Mouse (Mus musculus) kidney, embryonic 15.5 days (tissue): ENCODE data around the gene Mpc2. TPM values are rescaled to one million over a fixed set of nuclear protein-coding genes. Genes with fewer than 3 reads are reported as not detected.

Experiments used
- ATAC-seq: fragments of 200-750 bp; cut with Nextera tagmentation; replicated peaks from 2 replicates; pipeline ENCODE4 v1.8.0; 2017; ENCODE audit warnings: moderate TSS enrichment; ENCODE audit not compliant: low FRiP score
- H3K27ac ChIP-seq: fragments of 300-500 bp; sonication (generic); 2 replicates; pipeline ENCODE4 v1.5.1; 2015; ENCODE audit warnings: mild to moderate bottlenecking, inconsistent platforms
- H3K27me3 ChIP-seq: fragments of 300-500 bp; sonication (generic); 2 replicates; pipeline ENCODE4 v1.6.1; 2015; ENCODE audit warnings: inconsistent platforms
- H3K36me3 ChIP-seq: fragments of 300-500 bp; sonication (generic); 2 replicates; pipeline ENCODE4 v1.6.1; 2015; ENCODE audit warnings: inconsistent platforms
- H3K4me1 ChIP-seq: fragments of 300-500 bp; sonication (generic); 2 replicates; pipeline ENCODE4 v1.6.1; 2015; ENCODE audit warnings: inconsistent platforms
- H3K4me2 ChIP-seq: fragments of 300-500 bp; sonication (generic); 2 replicates; pipeline ENCODE4 v1.6.1; 2015; ENCODE audit warnings: moderate library complexity, mild to moderate bottlenecking, inconsistent platforms
- H3K4me3 ChIP-seq: fragments of 300-500 bp; sonication (generic); replicated peaks from 2 replicates; pipeline ENCODE4 v1.5.1; 2015; ENCODE audit warnings: mild to moderate bottlenecking, inconsistent platforms
- H3K9ac ChIP-seq: fragments of 300-500 bp; sonication (generic); 2 replicates; pipeline ENCODE4 v1.6.1; 2015; ENCODE audit warnings: mild to moderate bottlenecking, inconsistent platforms
- H3K9me3 ChIP-seq: fragments of 300-500 bp; sonication (generic); replicated peaks from 2 replicates; pipeline ENCODE4 v1.6.1; 2016; ENCODE audit warnings: inconsistent platforms
- WGBS: fragments of 180-500 bp; shearing (Covaris S2); methylation state at CpG from one replicate; pipeline ENCODE4 v1.1.7; 2015; ENCODE audit warnings: mixed read lengths; 5-methylcytosine and 5-hydroxymethylcytosine counted together
- polyA plus RNA-seq: library from polyadenylated mRNA; unstranded; fragments of >200 nt; fragmentation: Nextera tagmentation; extraction: Ambion mirVana; gene quantifications from 2 replicates; pipeline ENCODE4 v1.2.1, GENCODE M21; 2015

The Mpc2 gene
- polyA plus RNA-seq, 1 experiment from 2014 or later: 258 TPM

DNA sequence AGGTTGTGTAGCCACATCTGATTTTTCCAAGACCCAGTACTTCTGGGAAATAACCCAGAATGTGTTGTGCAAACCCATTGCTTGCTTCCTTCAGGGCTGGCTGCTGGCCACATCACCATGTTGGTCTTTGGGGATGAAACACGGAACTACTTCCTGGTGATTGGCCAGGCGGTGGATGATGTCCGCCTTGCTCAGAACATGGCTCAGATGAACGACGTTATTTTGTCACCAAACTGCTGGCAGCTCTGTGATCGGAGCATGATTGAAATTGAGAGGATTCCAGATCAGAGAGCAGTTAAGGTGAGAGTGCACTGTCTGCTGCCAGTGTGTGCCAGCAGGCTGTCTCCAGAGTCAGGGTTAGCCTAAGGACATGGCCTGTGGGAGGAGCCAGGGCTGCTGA is 49.7 kb downstream of the Mpc2 start:
- H3K36me3 ChIP-seq: no peaks in the 10 kb centered on the region
- no peak for ATAC-seq

DNA sequence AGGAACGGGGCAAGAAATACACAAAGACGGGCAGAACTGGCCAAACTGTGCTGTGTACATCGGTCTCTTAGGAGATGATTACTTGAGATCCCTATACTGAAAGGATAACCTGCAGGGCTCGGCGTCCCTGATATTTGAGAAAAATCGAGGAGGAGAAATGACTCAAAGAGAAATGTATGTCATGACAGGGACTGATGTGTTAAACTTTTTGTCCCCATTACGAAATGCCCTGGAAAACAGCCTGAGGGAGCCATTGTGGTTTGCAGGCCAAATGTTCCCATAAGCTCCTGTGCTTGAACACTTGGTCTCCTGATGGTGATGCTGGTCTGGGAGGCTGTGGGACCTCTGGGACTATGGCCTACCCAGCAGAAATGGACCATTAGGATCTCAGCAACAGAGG is 60.3 kb downstream of the Mpc2 start:
- no peaks in the 10 kb centered on the region for H3K27me3 ChIP-seq
- H3K36me3 ChIP-seq: no peaks in the 10 kb centered on the region
- H3K4me2 ChIP-seq: no peak overlapping the region
- H3K4me1 ChIP-seq: no peaks in the 10 kb centered on the region
- no peak overlapping the region for H3K9ac ChIP-seq
- H3K9me3 ChIP-seq: no peaks in the 10 kb centered on the region
- ATAC-seq: no peak
- H3K4me3 ChIP-seq: no peak overlapping the region
- H3K27ac ChIP-seq: no peak overlapping the region
- WGBS: 91% methylated on average over 7 of the region's 7 CpGs

More for the DNA sequence above, 49.7 kb downstream of the Mpc2 start:
- Histone ChIP-seq H3K4me3 (no peak overlapping the region), H3K9me3 (no peaks in the 10 kb centered on the region), H3K4me2 (no peak overlapping the region), H3K27me3 (no peaks in the 10 kb centered on the region), H3K9ac (no peak overlapping the region), H3K4me1 (no peaks in the 10 kb centered on the region), H3K27ac (no peak overlapping the region)
- 85% methylated on average over 6 of the region's 6 CpGs for WGBS

Other genes with a start within 250 kb of the Mpc2 start
- 99.3 and 104 TPM in 2 replicates for gene Tiprl, start 223.6 kb upstream of the Mpc2 start, polyA plus RNA-seq
- gene Gpr161, start 164.8 kb upstream of the Mpc2 start, polyA plus RNA-seq: 1.2 and 1.5 TPM in 2 replicates
- 15.6 and 18.1 TPM in 2 replicates for gene Dcaf6, start 162 bp upstream of the Mpc2 start, polyA plus RNA-seq
- gene Adcy10, start 24.5 kb downstream of the Mpc2 start, polyA plus RNA-seq: 0.23 and 0.31 TPM in 2 replicates
- gene Mpzl1, start 173.9 kb downstream of the Mpc2 start, polyA plus RNA-seq: 203 and 207 TPM in 2 replicates
- gene Rcsd1, start 249.1 kb downstream of the Mpc2 start, polyA plus RNA-seq: 56.2 and 57.8 TPM in 2 replicates